Mouse (Mus musculus): ENCODE results near the gene Mogat1. TPM values are rescaled to one million over a fixed set of nuclear protein-coding genes. Genes with fewer than 3 reads are reported as not detected.

Mogat1 gene
- polyA plus RNA-seq, 1 experiment: not detected

GRCm38 (mm10) chr1:78511621-78512160 lies 900 bp downstream of the Mogat1 start, which contains the start of gene BC035947:
Gene BC035947 (minus strand): TSS chr1:78512158.
- Histone ChIP-seq H3ac (ENCODE audit: control insufficient read depth, insufficient read length) (no peak within 1 kb of the TSS), H3K27me3 (ENCODE audit: control insufficient read depth, insufficient read depth, insufficient read length) (peaks cover 34% of the 10 kb centered on the region), H3K36me3 (ENCODE audit: control insufficient read depth, insufficient read depth) (no peaks in the 10 kb centered on the region), H3K4me2 (ENCODE audit: low read depth) (no peak within 1 kb of the TSS), H3K4me3 (no peak within 1 kb of the TSS), H3K79me2 (ENCODE audit: control insufficient read depth, insufficient read depth) (no peaks in the 10 kb centered on the region)
- no peak for TF ChIP-seq REST (IDR thresholded peaks at IDR 0.05; ENCODE audit: insufficient read depth, insufficient read length)
- no peak for TF ChIP-seq USF1 (IDR thresholded peaks at IDR 0.05; ENCODE audit: low read depth)
- no peak for TF ChIP-seq SRF (IDR thresholded peaks at IDR 0.05; ENCODE audit: control insufficient read depth, insufficient read length, low read depth)
- no peak for TF ChIP-seq MAX (IDR thresholded peaks at IDR 0.05; ENCODE audit: low read depth)
- TF ChIP-seq MYOD1 (IDR thresholded peaks at IDR 0.05; ENCODE audit: control insufficient read depth in 1 of 3, insufficient read length in 2 of 3, low read depth in 2 of 3): no peak
- TF ChIP-seq TCF3 (IDR thresholded peaks at IDR 0.05; ENCODE audit: insufficient read length, low read depth): no peak
- no peak for TF ChIP-seq TCF12 (IDR thresholded peaks at IDR 0.05; ENCODE audit: insufficient read depth, poor library complexity, severe bottlenecking)
- no peak for TF ChIP-seq POLR2A (IDR thresholded peaks at IDR 0.05; ENCODE audit: insufficient read length, low read depth)
- no peak for TF ChIP-seq MYOG (IDR thresholded peaks at IDR 0.05; ENCODE audit: control insufficient read depth in 1 of 3, insufficient read depth in 1 of 3, insufficient read length in 2 of 3, low read depth in 2 of 3)
- TF ChIP-seq POLR2AphosphoS2 (IDR thresholded peaks at IDR 0.05; ENCODE audit: insufficient read length, low read depth): no peak
- no peak for TF ChIP-seq E2F4 (IDR thresholded peaks at IDR 0.05; ENCODE audit: insufficient read depth)
- TF ChIP-seq CEBPB (IDR thresholded peaks at IDR 0.05; ENCODE audit: insufficient read depth, poor library complexity, severe bottlenecking): no peak

GRCm38 (mm10) chr1:78512756-78513155 lies 2.0 kb downstream of the Mogat1 start:
- Histone ChIP-seq H3K4me3 (no peak overlapping the region), H3K79me2 (ENCODE audit: control insufficient read depth, insufficient read depth) (no peaks in the 10 kb centered on the region), H3K4me2 (ENCODE audit: low read depth) (no peak overlapping the region), H3K36me3 (ENCODE audit: control insufficient read depth, insufficient read depth) (no peaks in the 10 kb centered on the region), H3ac (ENCODE audit: control insufficient read depth, insufficient read length) (no peak overlapping the region), H3K27me3 (ENCODE audit: control insufficient read depth, insufficient read depth, insufficient read length) (peaks cover 29% of the 10 kb centered on the region)
- no peak for TF ChIP-seq TCF3 (IDR thresholded peaks at IDR 0.05; ENCODE audit: insufficient read length, low read depth)
- TF ChIP-seq TCF12 (IDR thresholded peaks at IDR 0.05; ENCODE audit: insufficient read depth, poor library complexity, severe bottlenecking): no peak

GRCm38 (mm10) chr1:78518907-78519306 lies 8.1 kb downstream of the Mogat1 start:
- H3K27me3 ChIP-seq (ENCODE audit: control insufficient read depth, insufficient read depth, insufficient read length): peaks cover 3% of the 10 kb centered on the region
- H3ac ChIP-seq (ENCODE audit: control insufficient read depth, insufficient read length): no peak overlapping the region
- H3K36me3 ChIP-seq (ENCODE audit: control insufficient read depth, insufficient read depth): no peaks in the 10 kb centered on the region
- no peak for TF ChIP-seq POLR2AphosphoS2 (IDR thresholded peaks at IDR 0.05; ENCODE audit: insufficient read length, low read depth)
- no peak for TF ChIP-seq SRF (IDR thresholded peaks at IDR 0.05; ENCODE audit: control insufficient read depth, insufficient read length, low read depth)
- TF ChIP-seq CEBPB (IDR thresholded peaks at IDR 0.05; ENCODE audit: insufficient read depth, poor library complexity, severe bottlenecking): no peak
- TF ChIP-seq REST (IDR thresholded peaks at IDR 0.05; ENCODE audit: insufficient read depth, insufficient read length): no peak
- TF ChIP-seq POLR2A (IDR thresholded peaks at IDR 0.05; ENCODE audit: insufficient read length, low read depth): no peak
- no peak for TF ChIP-seq TCF12 (IDR thresholded peaks at IDR 0.05; ENCODE audit: insufficient read depth, poor library complexity, severe bottlenecking)
- TF ChIP-seq MAX (IDR thresholded peaks at IDR 0.05; ENCODE audit: low read depth): no peak
- no peak for TF ChIP-seq MYOD1 (IDR thresholded peaks at IDR 0.05; ENCODE audit: control insufficient read depth in 1 of 3, insufficient read length in 2 of 3, low read depth in 2 of 3)
- no peak for TF ChIP-seq E2F4 (IDR thresholded peaks at IDR 0.05; ENCODE audit: insufficient read depth)
- TF ChIP-seq MYOG (IDR thresholded peaks at IDR 0.05; ENCODE audit: control insufficient read depth in 1 of 3, insufficient read depth in 1 of 3, insufficient read length in 2 of 3, low read depth in 2 of 3): no peak
- TF ChIP-seq USF1 (IDR thresholded peaks at IDR 0.05; ENCODE audit: low read depth): no peak
- TF ChIP-seq TCF3 (IDR thresholded peaks at IDR 0.05; ENCODE audit: insufficient read length, low read depth): no peak
- H3K4me2 ChIP-seq (ENCODE audit: low read depth): no peak overlapping the region
- no peak overlapping the region for H3K4me3 ChIP-seq
- no peaks in the 10 kb centered on the region for H3K79me2 ChIP-seq (ENCODE audit: control insufficient read depth, insufficient read depth)

GRCm38 (mm10) chr1:78525189-78525886 lies 14.5 kb downstream of the Mogat1 start:
- H3K27me3 ChIP-seq (ENCODE audit: control insufficient read depth, insufficient read depth, insufficient read length): no peaks in the 10 kb centered on the region
- no peaks in the 10 kb centered on the region for H3K79me2 ChIP-seq (ENCODE audit: control insufficient read depth, insufficient read depth)
- no peaks in the 10 kb centered on the region for H3K36me3 ChIP-seq (ENCODE audit: control insufficient read depth, insufficient read depth)
- no peak overlapping the region for H3K4me3 ChIP-seq
- H3K4me2 ChIP-seq (ENCODE audit: low read depth): no peak overlapping the region
- no peak overlapping the region for H3ac ChIP-seq (ENCODE audit: control insufficient read depth, insufficient read length)
- no peak for TF ChIP-seq MAX (IDR thresholded peaks at IDR 0.05; ENCODE audit: low read depth)
- no peak for TF ChIP-seq MYOG (IDR thresholded peaks at IDR 0.05; ENCODE audit: control insufficient read depth in 1 of 3, insufficient read depth in 1 of 3, insufficient read length in 2 of 3, low read depth in 2 of 3)
- no peak for TF ChIP-seq E2F4 (IDR thresholded peaks at IDR 0.05; ENCODE audit: insufficient read depth)
- no peak for TF ChIP-seq USF1 (IDR thresholded peaks at IDR 0.05; ENCODE audit: low read depth)
- no peak for TF ChIP-seq CEBPB (IDR thresholded peaks at IDR 0.05; ENCODE audit: insufficient read depth, poor library complexity, severe bottlenecking)

GRCm38 (mm10) chr1:78528356-78528755 lies 17.6 kb downstream of the Mogat1 start:
- Histone ChIP-seq H3K79me2 (ENCODE audit: control insufficient read depth, insufficient read depth) (no peaks in the 10 kb centered on the region), H3ac (ENCODE audit: control insufficient read depth, insufficient read length) (no peak overlapping the region), H3K4me3 (no peak overlapping the region), H3K4me2 (ENCODE audit: low read depth) (no peak overlapping the region), H3K27me3 (ENCODE audit: control insufficient read depth, insufficient read depth, insufficient read length) (no peaks in the 10 kb centered on the region), H3K36me3 (ENCODE audit: control insufficient read depth, insufficient read depth) (no peaks in the 10 kb centered on the region)
- TF ChIP-seq TCF12 (IDR thresholded peaks at IDR 0.05; ENCODE audit: insufficient read depth, poor library complexity, severe bottlenecking) (no peak), USF1 (IDR thresholded peaks at IDR 0.05; ENCODE audit: low read depth) (no peak), MYOD1 (IDR thresholded peaks at IDR 0.05; ENCODE audit: control insufficient read depth in 1 of 3, insufficient read length in 2 of 3, low read depth in 2 of 3) (no peak), REST (IDR thresholded peaks at IDR 0.05; ENCODE audit: insufficient read depth, insufficient read length) (no peak), POLR2AphosphoS2 (IDR thresholded peaks at IDR 0.05; ENCODE audit: insufficient read length, low read depth) (no peak), E2F4 (IDR thresholded peaks at IDR 0.05; ENCODE audit: insufficient read depth) (no peak), MAX (IDR thresholded peaks at IDR 0.05; ENCODE audit: low read depth) (no peak), TCF3 (IDR thresholded peaks at IDR 0.05; ENCODE audit: insufficient read length, low read depth) (no peak), SRF (IDR thresholded peaks at IDR 0.05; ENCODE audit: control insufficient read depth, insufficient read length, low read depth) (no peak)
